Mouse (Mus musculus): ENCODE results near the gene Rbfox3.

DNA sequence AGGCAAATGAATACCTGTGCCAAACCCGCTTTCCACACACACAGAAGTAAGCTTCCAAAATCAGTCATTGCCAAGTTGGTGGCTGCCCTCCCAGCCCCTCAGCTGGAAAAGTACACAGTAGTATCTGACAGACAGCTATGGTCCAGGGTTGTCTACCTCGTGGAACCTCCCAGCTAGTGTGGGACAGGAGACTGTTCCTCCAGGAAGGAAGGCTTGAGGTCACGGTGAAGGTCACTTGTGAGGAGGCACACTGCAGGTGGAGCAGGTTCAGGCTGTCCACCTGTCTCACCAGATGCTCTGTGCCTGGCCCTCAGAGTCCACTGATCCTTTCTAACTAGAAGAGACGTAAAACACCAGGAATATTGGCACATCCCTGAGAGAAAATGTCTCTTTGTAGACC is 21.9 kb downstream of the Rbfox3 start:
- TF ChIP-seq RAD21 (IDR thresholded peaks at IDR 0.05; ENCODE audit: low read depth, low read length) (no peak), KAT2A (IDR thresholded peaks at IDR 0.05; ENCODE audit: insufficient replicate concordance, low read length) (no peak), CTCF (conservative IDR thresholded peaks at IDR 0.05 in 1 of 2, IDR thresholded peaks at IDR 0.05 in 1 of 2; ENCODE audit: low read depth in 2 of 2, low read length in 2 of 2) (no peak), MAX (IDR thresholded peaks at IDR 0.05; ENCODE audit: low read length) (no peak), ZKSCAN1 (IDR thresholded peaks at IDR 0.05; ENCODE audit: borderline replicate concordance, low read depth, low read length) (no peak), CHD1 (IDR thresholded peaks at IDR 0.05; ENCODE audit: low read depth, low read length) (no peak), NELFE (IDR thresholded peaks at IDR 0.05; ENCODE audit: low read depth, low read length) (no peak), POLR2A (IDR thresholded peaks at IDR 0.05; ENCODE audit: low read depth, low read length) (no peak), ZMIZ1 (IDR thresholded peaks at IDR 0.05; ENCODE audit: low read depth, low read length) (no peak), EP300 (IDR thresholded peaks at IDR 0.05; ENCODE audit: low read length) (no peak), HCFC1 (IDR thresholded peaks at IDR 0.05; ENCODE audit: low read depth, low read length) (no peak), RCOR1 (conservative IDR thresholded peaks at IDR 0.05; ENCODE audit: low read depth, low read length) (no peak)

Measured in CH12.LX (cell line).